Mouse (Mus musculus): ENCODE measurements around the gene Tshb.

DNA sequence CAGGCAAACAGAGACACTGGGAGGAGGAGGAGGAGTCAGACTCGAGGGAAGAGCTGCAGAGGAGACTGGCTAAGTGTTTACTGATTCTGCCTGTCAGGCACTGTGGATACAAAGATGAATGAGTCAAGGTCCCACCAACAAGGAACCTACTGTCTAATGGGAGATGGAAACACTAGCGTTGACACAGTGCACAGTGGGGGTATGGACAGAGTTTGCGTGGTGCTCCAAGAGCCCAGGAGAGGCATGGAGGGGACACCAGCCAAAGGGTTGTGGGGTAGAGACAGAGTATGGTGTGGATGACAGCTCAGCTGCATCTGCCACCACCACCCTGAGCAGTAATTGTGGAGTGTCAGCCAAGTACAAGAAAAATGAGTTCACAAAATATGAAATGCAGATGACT, 20.1 kb downstream of the Tshb start:
- TF ChIP-seq CTCF (IDR thresholded peaks at IDR 0.05; ENCODE audit: low read depth) (no peak), EP300 (IDR thresholded peaks at IDR 0.05; ENCODE audit: low read depth) (no peak)

Measured in heart, postnatal 0 days (tissue).